Mouse (Mus musculus) embryonic facial prominence, embryonic 14.5 days (tissue): ENCODE results near the gene Spag17. TPM values are rescaled to one million over a fixed set of nuclear protein-coding genes. Genes with fewer than 3 reads are reported as not detected.

ENCODE experiments used
- ATAC-seq: fragments of 200-750 bp; cut with Nextera tagmentation; 2 replicates; pipeline ENCODE4 v1.8.0; 2017; ENCODE audit warnings: low read depth, moderate number of reproducible peaks, moderate TSS enrichment
- DNase-seq: peaks from one replicate; pipeline ENCODE4 v3.0.0-alpha.2; 2015; ENCODE audit warnings: low spot score
- H3K27ac ChIP-seq: fragments of 300-500 bp; sonication (generic); replicated peaks from 2 replicates; pipeline ENCODE4 v1.5.1; 2014; ENCODE audit warnings: low read depth, mild to moderate bottlenecking, low read length, moderate library complexity
- H3K27me3 ChIP-seq: fragments of 300-500 bp; sonication (generic); replicated peaks from 2 replicates; pipeline ENCODE4 v1.6.1; 2014; ENCODE audit warnings: low read length; ENCODE audit not compliant: control insufficient read depth, insufficient read depth
- H3K36me3 ChIP-seq: fragments of 300-500 bp; sonication (generic); 2 replicates; pipeline ENCODE4 v1.6.1; 2014; ENCODE audit warnings: low read length, mixed read lengths; ENCODE audit not compliant: control insufficient read depth, insufficient read depth
- H3K4me1 ChIP-seq: fragments of 300-500 bp; sonication (generic); 2 replicates; pipeline ENCODE4 v1.6.1; 2014; ENCODE audit warnings: antibody characterized with exemption, low read length; ENCODE audit not compliant: control insufficient read depth, insufficient read depth
- H3K4me2 ChIP-seq: fragments of 300-500 bp; sonication (generic); 2 replicates; pipeline ENCODE4 v1.6.1; 2014; ENCODE audit warnings: low read depth, mild to moderate bottlenecking, low read length, moderate library complexity, mixed read lengths
- H3K4me3 ChIP-seq: fragments of 300-500 bp; sonication (generic); 2 replicates; pipeline ENCODE4 v1.5.1; 2014; ENCODE audit warnings: low read depth, mild to moderate bottlenecking, low read length
- H3K9ac ChIP-seq: fragments of 300-500 bp; sonication (generic); 2 replicates; pipeline ENCODE4 v1.6.1; 2014; ENCODE audit warnings: low read depth, mild to moderate bottlenecking, low read length, moderate library complexity, mixed read lengths
- H3K9me3 ChIP-seq: fragments of 300-500 bp; sonication (generic); 2 replicates; pipeline ENCODE4 v1.6.1; 2016; ENCODE audit warnings: low read length; ENCODE audit not compliant: control insufficient read depth
- WGBS: fragments of 180-500 bp; shearing (Covaris S2); extraction: QIAGEN DNeasy Blood & Tissue Kit; methylation state at CpG from one replicate; pipeline ENCODE4 v1.1.7; 2014; 5-methylcytosine and 5-hydroxymethylcytosine counted together
- polyA plus RNA-seq: library from polyadenylated mRNA; unstranded; fragments of >200 nt; fragmentation: Nextera tagmentation; extraction: Ambion mirVana; gene quantifications from 2 replicates; pipeline ENCODE4 v1.2.1, GENCODE M21; 2014

Gene Spag17
- polyA plus RNA-seq, 1 experiment from 2014 or later = 1.7 TPM

DNA sequence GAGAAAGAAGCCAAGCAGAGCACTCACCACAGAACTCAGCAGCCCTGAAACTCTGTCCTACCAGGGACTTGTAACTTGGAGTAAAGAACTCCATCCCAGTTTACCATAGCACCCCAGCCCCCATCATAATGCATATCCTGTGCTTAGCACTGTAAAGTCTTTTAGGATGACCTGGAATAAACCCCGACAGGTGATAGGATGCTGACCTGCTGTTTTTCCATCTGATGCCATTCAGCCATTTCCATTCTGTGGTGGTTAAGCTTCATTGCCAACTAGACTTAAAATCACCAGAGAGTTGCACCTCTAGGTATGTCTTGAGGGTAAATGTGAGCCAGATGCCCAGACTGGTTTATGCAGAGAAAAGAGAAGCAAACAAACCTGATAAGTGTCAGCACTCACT is 189.2 kb downstream of the Spag17 start:
- Histone ChIP-seq H3K9me3 (no peaks in the 10 kb centered on the region), H3K27ac (no peak overlapping the region), H3K27me3 (no peaks in the 10 kb centered on the region), H3K9ac (no peak overlapping the region), H3K36me3 (no peaks in the 10 kb centered on the region), H3K4me2 (no peak overlapping the region), H3K4me3 (no peak overlapping the region), H3K4me1 (no peaks in the 10 kb centered on the region)
- ATAC-seq (no peak), DNase-seq (no peak)
- 85% methylated on average over 1 of the region's 1 CpGs for WGBS

DNA sequence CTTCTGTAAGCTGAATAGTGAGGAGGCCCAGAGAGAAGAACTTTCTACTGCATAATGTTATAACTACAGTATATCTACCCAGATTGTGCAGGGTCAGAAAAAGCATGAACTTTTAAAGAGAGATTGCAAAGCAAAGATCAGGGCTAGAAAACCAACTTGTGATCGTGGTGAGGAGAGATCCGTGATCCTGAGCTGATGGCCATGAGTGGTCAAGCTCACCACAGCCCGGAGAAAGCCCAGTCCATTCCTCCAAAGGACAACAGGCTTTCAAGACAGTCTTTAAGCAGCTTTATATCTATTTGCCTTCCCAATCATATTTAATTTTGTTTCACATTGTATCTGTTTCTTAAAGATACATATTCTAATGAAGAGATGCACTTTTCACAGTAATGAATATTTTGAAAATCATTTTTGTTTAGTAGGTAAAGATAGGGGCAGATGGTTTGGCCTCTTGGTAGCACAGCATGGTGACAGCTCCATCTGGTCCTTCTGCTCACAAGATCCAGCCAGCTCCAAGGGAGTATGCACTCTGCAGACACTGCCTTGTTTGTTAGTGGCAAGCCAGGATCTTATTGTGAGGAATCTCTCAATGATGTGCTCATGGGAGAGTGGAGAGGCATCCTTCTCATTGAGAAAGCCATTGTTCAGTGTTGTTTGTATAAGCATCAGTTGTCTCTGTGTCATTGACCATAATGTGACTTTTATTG is 217.3 kb downstream of the Spag17 start:
- WGBS = 92% methylated on average over 3 of the region's 3 CpGs

DNA sequence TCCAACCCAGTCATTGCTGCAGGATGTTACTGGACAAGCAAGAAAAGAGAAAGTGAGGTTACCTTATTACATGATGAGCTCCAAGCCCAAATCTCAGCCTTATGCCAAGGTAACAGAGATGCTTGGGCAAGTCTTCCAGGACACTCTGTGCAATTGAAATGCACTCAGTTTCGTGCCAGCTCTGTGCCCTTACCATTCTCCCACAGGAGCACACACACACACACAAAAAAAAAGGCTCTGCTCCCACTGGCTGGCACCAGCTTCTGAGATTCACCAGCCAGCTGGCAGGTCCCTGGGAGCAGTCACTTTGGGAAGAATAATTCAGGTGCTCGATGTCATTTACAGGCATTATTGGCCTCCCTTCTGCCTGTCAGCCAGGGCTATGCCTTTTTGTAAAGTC is 221.5 kb downstream of the Spag17 start:
- H3K27ac ChIP-seq = no peak overlapping the region
- no peaks in the 10 kb centered on the region for H3K36me3 ChIP-seq
- no peak overlapping the region for H3K4me3 ChIP-seq
- DNase-seq = no peak
- no peak for ATAC-seq
- no peaks in the 10 kb centered on the region for H3K4me1 ChIP-seq
- no peak overlapping the region for H3K9ac ChIP-seq
- H3K4me2 ChIP-seq = no peak overlapping the region
- 87% methylated on average over 2 of the region's 2 CpGs for WGBS
- no peaks in the 10 kb centered on the region for H3K27me3 ChIP-seq
- no peaks in the 10 kb centered on the region for H3K9me3 ChIP-seq

More for the DNA sequence above, 217.3 kb downstream of the Spag17 start:
- Histone ChIP-seq H3K27me3 (no peaks in the 10 kb centered on the region), H3K36me3 (no peaks in the 10 kb centered on the region), H3K4me2 (no peak overlapping the region), H3K9me3 (no peaks in the 10 kb centered on the region), H3K27ac (no peak overlapping the region), H3K4me1 (no peaks in the 10 kb centered on the region), H3K9ac (no peak overlapping the region), H3K4me3 (no peak overlapping the region)
- ATAC-seq = no peak
- DNase-seq = no peak

- no peaks in the 10 kb centered on the region for H3K4me1 ChIP-seq
- no peaks in the 10 kb centered on the region for H3K36me3 ChIP-seq
- 76% methylated on average over 2 of the region's 2 CpGs for WGBS
- no peak overlapping the region for H3K4me2 ChIP-seq
- no peak for DNase-seq
- no peaks in the 10 kb centered on the region for H3K9me3 ChIP-seq
- no peak overlapping the region for H3K27ac ChIP-seq
- no peaks in the 10 kb centered on the region for H3K27me3 ChIP-seq
- no peak for ATAC-seq
- no peak overlapping the region for H3K9ac ChIP-seq
- H3K4me3 ChIP-seq = no peak overlapping the region
Observed at GRCm38 (mm10) chr3:100118681-100119080, 233.5 kb downstream of the Spag17 start.

GRCm38 (mm10) chr3:100121961-100122360 is 236.8 kb downstream of the Spag17 start:
- no peak overlapping the region for H3K4me3 ChIP-seq
- H3K4me2 ChIP-seq = no peak overlapping the region
- no peak overlapping the region for H3K27ac ChIP-seq
- no peak overlapping the region for H3K9ac ChIP-seq
- no peaks in the 10 kb centered on the region for H3K27me3 ChIP-seq
- ATAC-seq = no peak
- no peaks in the 10 kb centered on the region for H3K36me3 ChIP-seq
- H3K4me1 ChIP-seq = no peaks in the 10 kb centered on the region
- WGBS = 71% methylated on average over 2 of the region's 2 CpGs
- no peak for DNase-seq
- no peaks in the 10 kb centered on the region for H3K9me3 ChIP-seq

DNA sequence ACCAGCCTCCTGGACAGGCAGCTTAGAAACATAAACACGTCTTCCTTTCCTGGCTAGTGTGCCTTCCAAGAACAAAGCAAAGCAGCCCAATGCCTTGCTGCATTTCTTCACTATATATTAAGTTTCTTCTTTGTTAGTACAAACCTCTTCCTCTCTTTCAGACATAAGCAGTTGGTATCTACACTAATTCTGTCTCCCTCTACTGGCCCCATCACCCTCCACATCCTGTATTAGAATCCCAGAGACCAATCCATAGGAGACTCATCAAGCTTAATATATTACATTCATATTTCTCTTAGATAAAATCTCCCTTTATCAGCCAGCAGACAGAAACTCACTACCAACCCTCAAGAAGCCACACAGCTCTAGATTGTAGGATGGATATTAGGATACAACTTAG is 237.2 kb downstream of the Spag17 start:
- Histone ChIP-seq H3K4me3 (no peak overlapping the region), H3K4me1 (no peaks in the 10 kb centered on the region), H3K27ac (no peak overlapping the region), H3K27me3 (no peaks in the 10 kb centered on the region), H3K36me3 (no peaks in the 10 kb centered on the region), H3K9me3 (no peaks in the 10 kb centered on the region), H3K4me2 (no peak overlapping the region), H3K9ac (no peak overlapping the region)
- ATAC-seq = no peak
- WGBS = 66% methylated on average over 1 of the region's 1 CpGs
- DNase-seq = peak; percentile 1

DNA sequence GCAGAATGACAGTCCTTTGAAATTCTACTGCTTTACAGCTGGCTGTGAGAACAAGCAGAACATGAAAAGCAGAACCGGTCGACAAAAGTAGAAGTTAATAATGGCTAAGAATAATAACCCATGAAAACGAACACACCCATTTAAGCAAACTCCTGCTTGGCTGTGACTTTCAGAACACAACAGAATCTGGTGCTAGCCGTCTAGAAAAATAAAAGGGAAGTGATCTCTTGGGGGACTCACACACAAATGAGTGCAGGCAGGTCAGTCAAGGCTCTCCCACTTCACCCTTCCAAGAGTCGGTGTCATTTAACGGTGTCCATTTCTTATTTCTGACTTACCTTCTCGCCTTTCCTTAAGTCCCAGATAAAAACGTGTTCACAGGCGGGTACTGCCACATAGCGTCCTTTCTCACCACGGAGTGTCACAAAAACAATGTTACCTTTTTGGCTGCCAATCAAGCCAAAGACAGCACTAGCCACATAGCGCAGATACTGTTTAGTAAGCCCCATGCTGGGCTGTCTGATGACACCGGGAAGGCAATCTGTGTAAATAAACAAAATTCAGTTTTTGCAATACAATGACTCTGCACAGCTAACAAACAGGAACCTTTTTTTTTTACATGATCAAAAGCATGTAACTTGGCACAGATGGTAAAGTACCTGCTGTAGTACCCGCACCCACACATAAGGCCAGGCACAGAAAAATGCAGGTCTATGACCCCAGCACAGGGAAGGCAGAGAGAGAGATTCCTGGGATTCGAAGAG is 275.7 kb downstream of the Spag17 start:
- Histone ChIP-seq H3K4me2 (peak overlapping the region; percentile 77), H3K4me1 (peaks cover 6% of the 10 kb centered on the region), H3K36me3 (peaks cover 39% of the 10 kb centered on the region), H3K9ac (peak overlapping the region; percentile 80), H3K27me3 (no peaks in the 10 kb centered on the region), H3K4me3 (peak overlapping the region; percentile 92), H3K9me3 (no peaks in the 10 kb centered on the region), H3K27ac (no peak overlapping the region)
- WGBS = 81% methylated on average over 15 of the region's 15 CpGs
- DNase-seq = no peak
- ATAC-seq = no peak

GRCm38 (mm10) chr3:100161665-100162314 is 276.6 kb downstream of the Spag17 start:
- H3K27me3 ChIP-seq = no peaks in the 10 kb centered on the region
- peak overlapping the region; percentile 77 for H3K4me2 ChIP-seq
- DNase-seq (peak; percentile 8), ATAC-seq (no peak)
- H3K9ac ChIP-seq = peak overlapping the region; percentile 80
- H3K4me3 ChIP-seq = peak overlapping the region; percentile 92
- H3K36me3 ChIP-seq = peaks cover 33% of the 10 kb centered on the region
- H3K4me1 ChIP-seq = peaks cover 6% of the 10 kb centered on the region
- H3K9me3 ChIP-seq = no peaks in the 10 kb centered on the region
- WGBS = under 1% methylated on average over 35 of the region's 35 CpGs
- H3K27ac ChIP-seq = peak overlapping the region; percentile 72
